Mouse (Mus musculus): Measurements from ENCODE around the gene Olfr649. TPM values are rescaled to one million over a fixed set of nuclear protein-coding genes. Genes with fewer than 3 reads are reported as not detected.

Gene Olfr649
- polyA plus RNA-seq, 1 experiment from 2014 or later = not detected

DNA sequence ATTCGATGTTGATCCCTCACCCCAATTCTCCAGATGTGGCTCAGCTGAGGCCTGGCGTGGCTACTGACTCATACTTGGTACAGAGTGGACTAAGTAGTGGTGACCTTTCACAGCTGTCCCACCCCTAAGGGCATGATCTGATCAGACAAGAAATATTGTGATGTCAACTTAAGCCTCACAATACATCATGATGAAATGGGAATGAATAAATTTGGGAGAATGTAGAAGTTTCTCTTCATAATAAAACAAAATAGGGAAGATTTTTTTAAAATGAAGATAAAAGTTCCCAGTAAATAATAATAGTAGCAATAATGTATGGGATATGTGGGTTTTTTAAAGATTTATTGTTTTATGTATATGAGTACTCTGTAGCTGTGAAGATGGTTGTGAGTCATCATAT lies 45.3 kb downstream of the Olfr649 start, which contains the start of gene Ubqlnl:
Ubqlnl (minus strand) TSS at position 101 of the 400 bp plus-strand sequence.
- WGBS = 79% methylated on average over 2 of the region's 2 CpGs
- no peaks in the 10 kb centered on the region for H3K36me3 ChIP-seq (ENCODE audit: control insufficient read depth, insufficient read depth, low read length)

DNA sequence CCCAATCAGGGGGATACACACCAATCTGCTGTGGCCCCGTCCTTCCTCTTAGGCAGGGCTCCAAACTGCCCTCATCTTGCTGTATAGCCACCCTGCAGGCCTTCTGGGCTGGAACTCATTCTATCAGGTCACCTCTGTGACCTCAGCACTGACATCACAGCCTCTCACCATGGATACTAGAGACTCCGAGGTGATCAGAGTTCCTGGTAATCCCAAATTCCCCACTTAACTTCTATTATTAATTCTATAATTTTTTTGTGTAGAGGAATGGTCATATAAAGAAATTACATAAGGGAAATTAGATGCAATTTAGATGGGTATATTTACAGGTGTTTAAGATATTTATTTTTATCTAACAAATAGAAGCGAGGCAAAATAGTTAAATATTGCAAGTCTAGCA lies 52.6 kb downstream of the Olfr649 start, which contains the start of gene Ubqln3:
Ubqln3 (minus strand) TSS at position 101 of the 400 bp plus-strand sequence.
- ATAC-seq (ENCODE audit: low read depth) = no peak
- H3K27me3 ChIP-seq (ENCODE audit: control insufficient read depth, insufficient read depth, low read length) = no peaks in the 10 kb centered on the region
- 84% methylated on average over 3 of the region's 3 CpGs for WGBS
- no peak within 1 kb of the TSS for H3K27ac ChIP-seq (ENCODE audit: low read depth, low read length)
- H3K9ac ChIP-seq (replicated peaks; ENCODE audit: low read depth, low read length) = no peak within 1 kb of the TSS
- no peak within 1 kb of the TSS for H3K4me2 ChIP-seq (ENCODE audit: low read depth, low read length)
- no peaks in the 10 kb centered on the region for H3K9me3 ChIP-seq (ENCODE audit: control insufficient read depth, low read length)
- H3K4me1 ChIP-seq (ENCODE audit: control insufficient read depth, insufficient read depth, low read length) = no peaks in the 10 kb centered on the region
- H3K36me3 ChIP-seq (ENCODE audit: control insufficient read depth, insufficient read depth, low read length) = no peaks in the 10 kb centered on the region
- no peak within 1 kb of the TSS for H3K4me3 ChIP-seq (ENCODE audit: low read depth, low read length)

More for the DNA sequence above, 45.3 kb downstream of the Olfr649 start, which contains the start of gene Ubqlnl:
- Histone ChIP-seq H3K9ac (replicated peaks; ENCODE audit: low read depth, low read length) (no peak within 1 kb of the TSS), H3K4me3 (ENCODE audit: low read depth, low read length) (no peak within 1 kb of the TSS), H3K27ac (ENCODE audit: low read depth, low read length) (no peak within 1 kb of the TSS), H3K27me3 (ENCODE audit: control insufficient read depth, insufficient read depth, low read length) (no peaks in the 10 kb centered on the region), H3K9me3 (ENCODE audit: control insufficient read depth, low read length) (no peaks in the 10 kb centered on the region), H3K4me1 (ENCODE audit: control insufficient read depth, insufficient read depth, low read length) (no peaks in the 10 kb centered on the region), H3K4me2 (ENCODE audit: low read depth, low read length) (no peak within 1 kb of the TSS)
- no peak for ATAC-seq (ENCODE audit: low read depth)

Other genes starting within 250 kb of the Olfr649 start
- 0.03 TPM in 1 of 2 replicates, not detected in the other for gene Olfr635, start 224.8 kb downstream of the Olfr649 start, polyA plus RNA-seq (2014; fragmentation: Nextera tagmentation; extraction: Ambion mirVana)
- gene Olfr638, start 197.2 kb downstream of the Olfr649 start, polyA plus RNA-seq (2014; fragmentation: Nextera tagmentation; extraction: Ambion mirVana) = not detected in 2 replicates
- 0.04 TPM in 1 of 2 replicates, not detected in the other for gene Olfr639, start 178.7 kb downstream of the Olfr649 start, polyA plus RNA-seq (2014; fragmentation: Nextera tagmentation; extraction: Ambion mirVana)
- gene Olfr640, start 170.4 kb downstream of the Olfr649 start, polyA plus RNA-seq (2014; fragmentation: Nextera tagmentation; extraction: Ambion mirVana) = not detected in 2 replicates
- gene Olfr641, start 160.5 kb downstream of the Olfr649 start, polyA plus RNA-seq (2014; fragmentation: Nextera tagmentation; extraction: Ambion mirVana) = not detected in 2 replicates
- gene Olfr642, start 143.3 kb downstream of the Olfr649 start, polyA plus RNA-seq (2014; fragmentation: Nextera tagmentation; extraction: Ambion mirVana) = not detected in 2 replicates
- gene 4930516K23Rik, start 134.5 kb downstream of the Olfr649 start, polyA plus RNA-seq (2014; fragmentation: Nextera tagmentation; extraction: Ambion mirVana) = not detected in 2 replicates
- not detected in 2 replicates for gene Olfr644, start 124.1 kb downstream of the Olfr649 start, polyA plus RNA-seq (2014; fragmentation: Nextera tagmentation; extraction: Ambion mirVana)
- not detected in 2 replicates for gene Olfr645, start 110.5 kb downstream of the Olfr649 start, polyA plus RNA-seq (2014; fragmentation: Nextera tagmentation; extraction: Ambion mirVana)
- gene Olfr646, start 91.1 kb downstream of the Olfr649 start, polyA plus RNA-seq (2014; fragmentation: Nextera tagmentation; extraction: Ambion mirVana) = not detected in 2 replicates
- not detected in 2 replicates for gene Ubqln5, start 66.2 kb downstream of the Olfr649 start, polyA plus RNA-seq (2014; fragmentation: Nextera tagmentation; extraction: Ambion mirVana)
- gene Olfr643, start 58.6 kb downstream of the Olfr649 start, polyA plus RNA-seq (2014; fragmentation: Nextera tagmentation; extraction: Ambion mirVana) = not detected in 2 replicates
- not detected in 2 replicates for gene Ubqln3, start 52.7 kb downstream of the Olfr649 start, polyA plus RNA-seq (2014; fragmentation: Nextera tagmentation; extraction: Ambion mirVana)
- gene Ubqlnl, start 45.4 kb downstream of the Olfr649 start, polyA plus RNA-seq (2014; fragmentation: Nextera tagmentation; extraction: Ambion mirVana) = not detected in 2 replicates
- not detected in 2 replicates for gene Olfm5, start 31.2 kb downstream of the Olfr649 start, polyA plus RNA-seq (2014; fragmentation: Nextera tagmentation; extraction: Ambion mirVana)
- 0.37 and 0.78 TPM in 2 replicates for gene Olfr648, start 12.6 kb downstream of the Olfr649 start, polyA plus RNA-seq (2014; fragmentation: Nextera tagmentation; extraction: Ambion mirVana)
- 0.31 and 0.48 TPM in 2 replicates for gene Trim6, start 22.8 kb upstream of the Olfr649 start, polyA plus RNA-seq (2014; fragmentation: Nextera tagmentation; extraction: Ambion mirVana)
- gene Trim34a, start 48.5 kb upstream of the Olfr649 start, polyA plus RNA-seq (2014; fragmentation: Nextera tagmentation; extraction: Ambion mirVana) = 0.60 and 0.73 TPM in 2 replicates
- 0.07 and 0.10 TPM in 2 replicates for gene Trim5, start 92.1 kb upstream of the Olfr649 start, polyA plus RNA-seq (2014; fragmentation: Nextera tagmentation; extraction: Ambion mirVana)
- 1.6 and 2.5 TPM in 2 replicates for gene Trim12a, start 119.5 kb upstream of the Olfr649 start, polyA plus RNA-seq (2014; fragmentation: Nextera tagmentation; extraction: Ambion mirVana)
- not detected in 2 replicates for gene Trim34b, start 133.5 kb upstream of the Olfr649 start, polyA plus RNA-seq (2014; fragmentation: Nextera tagmentation; extraction: Ambion mirVana)
- 0.66 and 0.88 TPM in 2 replicates for gene Trim12c, start 157.4 kb upstream of the Olfr649 start, polyA plus RNA-seq (2014; fragmentation: Nextera tagmentation; extraction: Ambion mirVana)
- not detected in 2 replicates for gene Trim30b, start 173.9 kb upstream of the Olfr649 start, polyA plus RNA-seq (2014; fragmentation: Nextera tagmentation; extraction: Ambion mirVana)
- 0.26 TPM in 1 of 2 replicates, not detected in the other for gene Trim30c, start 204.9 kb upstream of the Olfr649 start, polyA plus RNA-seq (2014; fragmentation: Nextera tagmentation; extraction: Ambion mirVana)